Mouse (Mus musculus): ENCODE measurements around the gene Rras2. TPM values are rescaled to one million over a fixed set of nuclear protein-coding genes. Genes with fewer than 3 reads are reported as not detected.

The Rras2 gene
- total and polyA plus RNA-seq, 2 experiments from 2014 or later = 37.4 to 72.8 TPM

DNA sequence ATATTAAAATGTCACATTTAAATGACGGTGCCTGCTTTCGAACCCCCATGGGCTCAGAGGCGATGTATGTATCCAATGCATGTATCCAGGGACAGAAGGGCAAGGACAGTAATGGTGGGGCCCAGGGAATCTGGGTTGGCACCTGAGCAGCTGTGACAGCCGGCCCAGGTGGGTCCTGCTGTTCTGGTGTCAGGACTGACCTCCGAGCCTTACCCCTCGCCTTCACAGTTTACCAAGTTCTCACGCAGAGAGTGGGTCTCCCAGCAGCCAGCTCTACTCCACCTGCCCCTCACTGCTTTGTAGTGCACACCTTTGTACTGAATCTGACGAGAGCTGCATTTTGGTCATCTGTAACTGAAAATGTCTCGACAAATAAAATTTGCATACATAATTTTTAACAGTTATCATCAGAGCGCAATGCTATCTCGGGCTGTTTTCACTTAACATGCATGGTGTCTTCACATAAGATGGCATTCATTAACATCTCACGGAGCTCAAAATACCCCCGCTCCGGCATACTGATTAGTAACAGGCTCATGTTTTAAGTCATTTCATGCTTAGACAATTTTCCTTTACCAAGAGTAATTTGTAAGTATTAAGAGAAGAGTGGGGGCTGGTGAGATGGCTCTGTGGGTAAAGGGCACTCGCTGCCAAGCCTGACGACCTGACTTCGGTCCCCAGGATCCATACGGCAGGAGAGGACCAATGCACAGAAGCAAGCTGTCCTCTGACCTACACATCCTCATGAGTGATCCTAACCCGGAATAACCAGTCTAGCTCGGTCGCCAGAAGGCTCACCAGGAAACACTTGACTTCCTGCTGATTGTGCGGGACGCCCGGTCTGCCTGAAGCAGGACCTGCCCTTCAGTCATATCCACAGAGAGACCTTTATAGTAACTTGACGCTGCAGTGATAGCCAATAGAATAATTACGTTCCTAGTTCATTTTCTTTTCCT, 74.3 kb downstream of the Rras2 start:
- H3K4me1 ChIP-seq (ENCODE audit: control insufficient read depth, insufficient read depth) = peaks cover 22% of the 10 kb centered on the region
- ATAC-seq (ENCODE audit: insufficient read depth, low read depth) = no peak
- H3K27me3 ChIP-seq (ENCODE audit: control insufficient read depth, insufficient read depth, low read length) = no peaks in the 10 kb centered on the region
- DNase-seq (ENCODE audit: low spot score) = no peak
- no peak overlapping the region for H3K9ac ChIP-seq (replicated peaks; ENCODE audit: low read depth, low read length)
- WGBS = 63% methylated on average over 26 of the region's 26 CpGs
- TF ChIP-seq CTCF (IDR thresholded peaks at IDR 0.05; ENCODE audit: low read depth) (no peak), EP300 (IDR thresholded peaks at IDR 0.05; ENCODE audit: low read depth) (no peak)
- no peak overlapping the region for H3K4me3 ChIP-seq (ENCODE audit: low read depth, low read length)
- H3K4me2 ChIP-seq (ENCODE audit: low read depth, low read length) = no peak overlapping the region
- peaks cover 28% of the 10 kb centered on the region for H3K36me3 ChIP-seq (replicated peaks; ENCODE audit: control insufficient read depth, insufficient read depth, low read length)
- H3K27ac ChIP-seq (ENCODE audit: low read depth) = no peak overlapping the region; the same call in 1 of the 2 replicates
- H3K9me3 ChIP-seq (replicated peaks; ENCODE audit: control insufficient read depth, low read length) = no peaks in the 10 kb centered on the region

- Histone ChIP-seq H3K9me3 (replicated peaks; ENCODE audit: control insufficient read depth, low read length) (no peaks in the 10 kb centered on the region), H3K4me2 (ENCODE audit: low read depth, low read length) (no peak overlapping the region), H3K4me1 (ENCODE audit: control insufficient read depth, insufficient read depth) (peaks cover 22% of the 10 kb centered on the region), H3K27ac (ENCODE audit: low read depth) (no peak overlapping the region), H3K9ac (replicated peaks; ENCODE audit: low read depth, low read length) (no peak overlapping the region), H3K36me3 (replicated peaks; ENCODE audit: control insufficient read depth, insufficient read depth, low read length) (peaks cover 22% of the 10 kb centered on the region), H3K27me3 (ENCODE audit: control insufficient read depth, insufficient read depth, low read length) (no peaks in the 10 kb centered on the region), H3K4me3 (ENCODE audit: low read depth, low read length) (no peak overlapping the region)
- DNase-seq (ENCODE audit: low spot score) = no peak
- 66% methylated on average over 4 of the region's 4 CpGs for WGBS
- TF ChIP-seq CTCF (IDR thresholded peaks at IDR 0.05; ENCODE audit: low read depth) (no peak), EP300 (IDR thresholded peaks at IDR 0.05; ENCODE audit: low read depth) (no peak)
- ATAC-seq (ENCODE audit: insufficient read depth, low read depth) = no peak
Measured at GRCm38 (mm10) chr7:114041349-114041748, 76.2 kb downstream of the Rras2 start.

DNA sequence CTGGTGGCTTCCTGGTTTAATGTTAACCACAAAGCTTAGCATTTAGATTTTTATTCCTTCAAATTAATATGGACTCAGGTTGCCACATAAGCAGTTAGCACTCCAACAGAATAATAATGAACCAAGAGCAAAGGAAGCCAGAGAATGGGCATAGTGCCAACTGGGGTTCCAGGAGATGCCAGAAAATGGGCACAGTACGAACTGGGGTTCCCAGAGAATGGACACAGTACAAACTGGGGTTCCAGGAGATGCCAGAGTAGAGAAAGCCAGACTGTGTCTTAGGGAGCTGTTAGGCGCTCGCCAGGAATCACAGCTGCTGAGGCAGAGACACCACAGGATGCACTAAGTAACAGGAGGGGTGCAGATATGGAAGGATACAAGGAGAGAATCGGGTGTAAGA, 80.3 kb downstream of the Rras2 start:
- Histone ChIP-seq H3K4me1 (ENCODE audit: control insufficient read depth, insufficient read depth) (peaks cover 9% of the 10 kb centered on the region), H3K36me3 (replicated peaks; ENCODE audit: control insufficient read depth, insufficient read depth, low read length) (peaks cover 17% of the 10 kb centered on the region), H3K27me3 (ENCODE audit: control insufficient read depth, insufficient read depth, low read length) (no peaks in the 10 kb centered on the region), H3K9me3 (replicated peaks; ENCODE audit: control insufficient read depth, low read length) (no peaks in the 10 kb centered on the region), H3K27ac (ENCODE audit: low read depth) (no peak overlapping the region), H3K4me3 (ENCODE audit: low read depth, low read length) (no peak overlapping the region), H3K4me2 (ENCODE audit: low read depth, low read length) (no peak overlapping the region), H3K9ac (replicated peaks; ENCODE audit: low read depth, low read length) (no peak overlapping the region)
- DNase-seq (ENCODE audit: low spot score) (no peak), ATAC-seq (ENCODE audit: insufficient read depth, low read depth) (no peak)
- WGBS = 82% methylated on average over 4 of the region's 4 CpGs
- no peak for TF ChIP-seq CTCF (IDR thresholded peaks at IDR 0.05; ENCODE audit: low read depth)
- TF ChIP-seq EP300 (IDR thresholded peaks at IDR 0.05; ENCODE audit: low read depth) = no peak

GRCm38 (mm10) chr7:114029596-114029995, 88.0 kb downstream of the Rras2 start:
- 66% methylated on average over 6 of the region's 6 CpGs for WGBS
- no peak for TF ChIP-seq EP300 (IDR thresholded peaks at IDR 0.05; ENCODE audit: low read depth)
- TF ChIP-seq CTCF (IDR thresholded peaks at IDR 0.05; ENCODE audit: low read depth) = no peak
- DNase-seq (ENCODE audit: low spot score) (no peak), ATAC-seq (ENCODE audit: insufficient read depth, low read depth) (no peak)
- Histone ChIP-seq H3K27me3 (ENCODE audit: control insufficient read depth, insufficient read depth, low read length) (no peaks in the 10 kb centered on the region), H3K4me3 (ENCODE audit: low read depth, low read length) (no peak overlapping the region), H3K36me3 (replicated peaks; ENCODE audit: control insufficient read depth, insufficient read depth, low read length) (no peaks in the 10 kb centered on the region), H3K9ac (replicated peaks; ENCODE audit: low read depth, low read length) (no peak overlapping the region), H3K9me3 (replicated peaks; ENCODE audit: control insufficient read depth, low read length) (no peaks in the 10 kb centered on the region), H3K4me1 (ENCODE audit: control insufficient read depth, insufficient read depth) (no peaks in the 10 kb centered on the region), H3K27ac (ENCODE audit: low read depth) (no peak overlapping the region), H3K4me2 (ENCODE audit: low read depth, low read length) (no peak overlapping the region)

DNA sequence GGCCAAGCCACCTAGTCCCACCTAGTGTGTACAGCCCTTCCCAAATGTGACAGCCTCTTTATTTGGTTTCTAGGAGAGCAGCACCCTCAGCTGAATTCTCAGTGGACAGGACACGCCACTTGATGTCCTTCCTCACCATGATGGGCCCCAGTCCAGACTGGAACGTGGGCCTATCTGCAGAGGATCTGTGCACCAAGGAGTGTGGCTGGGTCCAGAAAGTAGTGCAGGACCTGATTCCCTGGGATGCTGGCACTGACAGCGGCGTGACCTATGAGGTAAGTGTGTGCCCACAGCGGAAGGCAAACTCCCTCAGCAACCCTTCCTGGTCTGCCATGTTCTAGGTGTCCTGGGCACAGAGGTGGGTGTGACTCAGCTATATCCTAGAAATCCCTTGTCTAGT, 88.8 kb downstream of the Rras2 start:
- no peak for TF ChIP-seq CTCF (IDR thresholded peaks at IDR 0.05; ENCODE audit: low read depth)
- TF ChIP-seq EP300 (IDR thresholded peaks at IDR 0.05; ENCODE audit: low read depth) = no peak
- H3K4me2 ChIP-seq (ENCODE audit: low read depth, low read length) = no peak overlapping the region
- H3K27ac ChIP-seq (ENCODE audit: low read depth) = no peak overlapping the region
- no peaks in the 10 kb centered on the region for H3K9me3 ChIP-seq (replicated peaks; ENCODE audit: control insufficient read depth, low read length)
- H3K36me3 ChIP-seq (replicated peaks; ENCODE audit: control insufficient read depth, insufficient read depth, low read length) = no peaks in the 10 kb centered on the region
- no peak overlapping the region for H3K9ac ChIP-seq (replicated peaks; ENCODE audit: low read depth, low read length)
- H3K4me1 ChIP-seq (ENCODE audit: control insufficient read depth, insufficient read depth) = no peaks in the 10 kb centered on the region
- no peaks in the 10 kb centered on the region for H3K27me3 ChIP-seq (ENCODE audit: control insufficient read depth, insufficient read depth, low read length)
- ATAC-seq (ENCODE audit: insufficient read depth, low read depth) (no peak), DNase-seq (ENCODE audit: low spot score) (no peak)
- no peak overlapping the region for H3K4me3 ChIP-seq (ENCODE audit: low read depth, low read length)
- WGBS = 87% methylated on average over 5 of the region's 5 CpGs
